In genomic region chr2:153493781-153494292, GRCm38 (mm10) we compare ENCODE assay signal across 9 mouse cellular contexts. TPM values are rescaled to one million over a fixed set of nuclear protein-coding genes. Genes with fewer than 3 reads are reported as not detected.
DNase-seq lines count a peak whose midpoint lies in the region; ATAC-seq and TF ChIP-seq lines count a peak whose summit lies in the region.
"Had no signal": no experiment of that assay in that cellular context is flagged by ENCODE, and none has a peak within 500 bp of the region (broad histone marks: within the 10 kb centered on the region; RNA-seq: fewer than 3 reads in every experiment).

No protein-coding gene starts in this region.

- peak overlapping the region; percentile 27; the same call in 1 of the 2 replicates for H3K9ac ChIP-seq in kidney, postnatal 0 days (ENCODE audit: low read depth, low read length)
- no peak overlapping the region for H3K9ac ChIP-seq in heart, postnatal 0 days (replicated peaks; ENCODE audit: low read depth, low read length)
- H3K9ac ChIP-seq in stomach, embryonic 15.5 days: no peak overlapping the region

- no peaks in the 10 kb centered on the region for H3K27me3 ChIP-seq in kidney, postnatal 0 days (ENCODE audit: insufficient read depth, low read length)
- H3K27me3 ChIP-seq in cerebellum, adult 2 months (ENCODE audit: control insufficient read depth, insufficient read depth, low read length): no peaks in the 10 kb centered on the region
- no peaks in the 10 kb centered on the region for H3K27me3 ChIP-seq in heart, postnatal 0 days (ENCODE audit: control insufficient read depth, insufficient read depth, low read length)
- H3K27me3 ChIP-seq in stomach, embryonic 15.5 days (replicated peaks): no peaks in the 10 kb centered on the region

- no peak for TF ChIP-seq POLR2A in cerebellum, adult 2 months (IDR thresholded peaks at IDR 0.05; ENCODE audit: borderline replicate concordance, insufficient read depth, low read length)

- no peak overlapping the region for H3K27ac ChIP-seq in kidney, postnatal 0 days
- H3K27ac ChIP-seq in cerebellum, adult 2 months (ENCODE audit: insufficient read depth, low read length): peak overlapping the region; percentile 88
- peak overlapping the region; percentile 80 for H3K27ac ChIP-seq in heart, postnatal 0 days (ENCODE audit: low read depth)
- peak overlapping the region; percentile 55 for H3K27ac ChIP-seq in stomach, embryonic 15.5 days
- no peak overlapping the region for H3K27ac ChIP-seq in gastrocnemius, adult 2 months

- 16% methylated on average over 6 of the region's 6 CpGs for WGBS in kidney, postnatal 0 days
- whole genome bisulfite sequencing in cerebellum, adult 2 months: 11% methylated on average over 6 of the region's 6 CpGs
- 8% methylated on average over 5 of the region's 6 CpGs for WGBS in heart, postnatal 0 days
- WGBS in stomach, embryonic 15.5 days: 13% methylated on average over 6 of the region's 6 CpGs

- intact Hi-C loops in gastrocnemius, adult 2 months (cut with DNase I): no loop called here

- no peak overlapping the region for H3K4me3 ChIP-seq in kidney, postnatal 0 days (replicated peaks; ENCODE audit: low read depth, low read length)
- no peak overlapping the region for H3K4me3 ChIP-seq in cerebellum, adult 2 months (replicated peaks; ENCODE audit: insufficient read depth, low read depth, low read length)
- no peak overlapping the region for H3K4me3 ChIP-seq in heart, postnatal 0 days (ENCODE audit: low read depth, low read length)
- H3K4me3 ChIP-seq in stomach, embryonic 15.5 days (replicated peaks): no peak overlapping the region
- H3K4me3 ChIP-seq in gastrocnemius, adult 2 months: no peak overlapping the region

- no peak for TF ChIP-seq CTCF in kidney, postnatal 0 days (IDR thresholded peaks at IDR 0.05; ENCODE audit: low read depth)
- TF ChIP-seq CTCF in cerebellum, adult 2 months (IDR thresholded peaks at IDR 0.05; ENCODE audit: borderline replicate concordance, insufficient read depth, low read depth, low read length): no peak
- TF ChIP-seq CTCF in heart, postnatal 0 days (IDR thresholded peaks at IDR 0.05; ENCODE audit: low read depth): no peak
- TF ChIP-seq CTCF in gastrocnemius, adult 2 months (IDR thresholded peaks at IDR 0.05): no peak

- no peak; the same call in 1 of the 2 replicates for TF ChIP-seq EP300 in heart, postnatal 0 days (IDR thresholded peaks at IDR 0.05; ENCODE audit: low read depth)

- peaks cover 17% of the 10 kb centered on the region for H3K4me1 ChIP-seq in kidney, postnatal 0 days (replicated peaks; ENCODE audit: insufficient read depth, low read length)
- peaks cover 39% of the 10 kb centered on the region for H3K4me1 ChIP-seq in cerebellum, adult 2 months (ENCODE audit: control insufficient read depth, insufficient read depth, low read length)
- H3K4me1 ChIP-seq in heart, postnatal 0 days (ENCODE audit: control insufficient read depth, insufficient read depth): peaks cover 37% of the 10 kb centered on the region
- H3K4me1 ChIP-seq in stomach, embryonic 15.5 days: peaks cover 41% of the 10 kb centered on the region

- H3K36me3 ChIP-seq in kidney, postnatal 0 days (ENCODE audit: insufficient read depth, low read length): no peaks in the 10 kb centered on the region
- H3K36me3 ChIP-seq in heart, postnatal 0 days (replicated peaks; ENCODE audit: control insufficient read depth, insufficient read depth, low read length): no peaks in the 10 kb centered on the region
- no peaks in the 10 kb centered on the region for H3K36me3 ChIP-seq in stomach, embryonic 15.5 days

- peak; percentile 42 for DNase-seq in kidney, postnatal 0 days (ENCODE audit: low spot score)
- no peak for DNase-seq in kidney, adult 8-10 months
- DNase-seq in cerebellum, adult 2 months: peak; percentile 44 to 62
- DNase-seq in heart, postnatal 0 days (ENCODE audit: low spot score): no peak
- peak; percentile 46 to 64 for DNase-seq in lung, postnatal 4 days
- no peak for DNase-seq in gastrocnemius, adult 18-20 months (ENCODE audit: low spot score)
- DNase-seq in gastrocnemius, adult 2 months: no peak

- H3K9me3 ChIP-seq in kidney, postnatal 0 days (replicated peaks; ENCODE audit: low read length): no peaks in the 10 kb centered on the region
- no peaks in the 10 kb centered on the region for H3K9me3 ChIP-seq in heart, postnatal 0 days (replicated peaks; ENCODE audit: control insufficient read depth, low read length)
- no peaks in the 10 kb centered on the region for H3K9me3 ChIP-seq in stomach, embryonic 15.5 days

- peak; percentile 22; the same call in 1 of the 2 replicates for ATAC-seq in kidney, postnatal 0 days (replicated peaks; ENCODE audit: low FRiP score, low read depth)
- peak; percentile 62 for ATAC-seq in heart, postnatal 0 days (ENCODE audit: insufficient read depth, low read depth)
- peak; percentile 53 for ATAC-seq in stomach, embryonic 15.5 days (ENCODE audit: insufficient read depth, low FRiP score, low read depth)

- no peak overlapping the region for H3K4me2 ChIP-seq in kidney, postnatal 0 days (ENCODE audit: low read length)
- H3K4me2 ChIP-seq in heart, postnatal 0 days (ENCODE audit: low read depth, low read length): peak overlapping the region; percentile 99
- peak overlapping the region; percentile 95 for H3K4me2 ChIP-seq in stomach, embryonic 15.5 days

RNA-seq across cellular contexts. Expression of gene 4930404H24Rik, which starts 1.2 kb away (rescaled TPM):
- polyA plus RNA-seq in kidney, postnatal 0 days (2015; fragmentation: Nextera tagmentation; extraction: Ambion mirVana): not detected in 2 replicates
- polyA plus RNA-seq in cerebellum, adult 2 months (2012; rRNA removed): not detected in 2 replicates
- total RNA-seq in heart, postnatal 0 days (2014; rRNA removed; ENCODE audit: low replicate concordance): not detected in 2 replicates
- polyA plus RNA-seq in heart, postnatal 0 days (2015; fragmentation: Nextera tagmentation; extraction: Ambion mirVana): 0.45 TPM in 1 of 2 replicates, not detected in the other
- polyA plus RNA-seq in stomach, embryonic 15.5 days (2015; fragmentation: Nextera tagmentation; extraction: Ambion mirVana): not detected in 2 replicates
- not detected for total RNA-seq in gastrocnemius, adult 18-20 months (2021)
- not detected for total RNA-seq in gastrocnemius, adult 2 months (2021)
- polyA plus RNA-seq: large intestine, adult 2 months had no signal

RNA-seq across cellular contexts. Expression of gene Nol4l, which starts 35.9 kb away (rescaled TPM):
- polyA plus RNA-seq in kidney, postnatal 0 days (2015; fragmentation: Nextera tagmentation; extraction: Ambion mirVana): 9.0 and 9.6 TPM in 2 replicates
- 23.1 and 24.3 TPM in 2 replicates for polyA plus RNA-seq in cerebellum, adult 2 months (2012; rRNA removed)
- 10.2 and 13.1 TPM in 2 replicates for total RNA-seq in heart, postnatal 0 days (2014; rRNA removed; ENCODE audit: low replicate concordance)
- 4.3 TPM in 2 replicates for polyA plus RNA-seq in heart, postnatal 0 days (2015; fragmentation: Nextera tagmentation; extraction: Ambion mirVana)
- polyA plus RNA-seq in stomach, embryonic 15.5 days (2015; fragmentation: Nextera tagmentation; extraction: Ambion mirVana): 14.3 and 16.4 TPM in 2 replicates
- total RNA-seq in gastrocnemius, adult 18-20 months (2021): under 1 TPM; 0.46 to 0.97 TPM
- 1 to 10 TPM; 1.0 to 1.2 TPM for total RNA-seq in gastrocnemius, adult 2 months (2021)

Comparison
In these comparisons a context has a peak if more than half of its experiments do, and no peak if none do; other contexts are left out.
1. DNase-seq: peak in kidney, postnatal 0 days (single experiment), cerebellum, adult 2 months (2 of 2) and lung, postnatal 4 days (2 of 2); none in kidney, adult 8-10 months (0 of 2), heart, postnatal 0 days (single experiment), gastrocnemius, adult 18-20 months (single experiment) and gastrocnemius, adult 2 months (single experiment).
2. H3K27ac ChIP-seq: peak in cerebellum, adult 2 months (single experiment), heart, postnatal 0 days (single experiment) and stomach, embryonic 15.5 days (single experiment); none in kidney, postnatal 0 days (single experiment) and gastrocnemius, adult 2 months (single experiment).
3. Peak in every context shown above with its lines, with median percentiles within 50 percentile points of each other: ATAC-seq.